Mouse (Mus musculus) stomach, postnatal 0 days (tissue): Measurements from ENCODE around the gene Paxx. TPM values are rescaled to one million over a fixed set of nuclear protein-coding genes. Genes with fewer than 3 reads are reported as not detected.

Source experiments
- ATAC-seq: fragments of 200-750 bp; cut with Nextera tagmentation; 2 replicates; pipeline ENCODE4 v1.8.0; 2017; ENCODE audit not compliant: low FRiP score, low TSS enrichment
- DNase-seq: peaks from one replicate; pipeline ENCODE4 v3.0.0-alpha.2; 2016; ENCODE audit warnings: low spot score
- H3K27ac ChIP-seq: fragments of 300-500 bp; sonication (generic); replicated peaks from 2 replicates; pipeline ENCODE4 v1.5.1; 2014; ENCODE audit warnings: mild to moderate bottlenecking, control low read depth
- H3K27me3 ChIP-seq: fragments of 300-500 bp; sonication (generic); 2 replicates; pipeline ENCODE4 v1.6.1; 2014; ENCODE audit warnings: low read length; ENCODE audit not compliant: control insufficient read depth, insufficient read depth
- H3K36me3 ChIP-seq: fragments of 300-500 bp; sonication (generic); 2 replicates; pipeline ENCODE4 v1.6.1; 2014; ENCODE audit warnings: low read length, mixed read lengths; ENCODE audit not compliant: control insufficient read depth, insufficient read depth
- H3K4me1 ChIP-seq: fragments of 300-500 bp; sonication (generic); replicated peaks from 2 replicates; pipeline ENCODE4 v1.6.1; 2014; ENCODE audit warnings: antibody characterized with exemption; ENCODE audit not compliant: control insufficient read depth, insufficient read depth
- H3K4me2 ChIP-seq: fragments of 300-500 bp; sonication (generic); replicated peaks from 2 replicates; pipeline ENCODE4 v1.6.1; 2014; ENCODE audit warnings: low read depth, mild to moderate bottlenecking, control low read depth, moderate library complexity
- H3K4me3 ChIP-seq: fragments of 300-500 bp; sonication (generic); 2 replicates; pipeline ENCODE4 v1.5.1; 2014; ENCODE audit warnings: low read depth, low read length, control low read depth
- H3K9ac ChIP-seq: fragments of 300-500 bp; sonication (generic); 2 replicates; pipeline ENCODE4 v1.6.1; 2014; ENCODE audit warnings: mild to moderate bottlenecking, low read length, control low read depth, mixed read lengths
- H3K9me3 ChIP-seq: fragments of 300-500 bp; sonication (generic); 2 replicates; pipeline ENCODE4 v1.6.1; 2016; ENCODE audit warnings: low read length; ENCODE audit not compliant: control insufficient read depth
- CTCF ChIP-seq: IDR thresholded peaks from 2 replicates; pipeline ENCODE4 v1.5.1; 2016; ENCODE audit warnings: antibody characterized with exemption, low read depth, mild to moderate bottlenecking, moderate library complexity
- EP300 ChIP-seq: optimal IDR thresholded peaks from 2 replicates; pipeline ENCODE3; 2016; ENCODE audit warnings: antibody characterized with exemption
- WGBS: fragments of 180-500 bp; shearing (Covaris S2); extraction: QIAGEN DNeasy Blood & Tissue Kit; methylation state at CpG from one replicate; pipeline ENCODE4 v1.1.7; 2014; 5-methylcytosine and 5-hydroxymethylcytosine counted together
- polyA plus RNA-seq: library from polyadenylated mRNA; unstranded; fragments of >200 nt; fragmentation: Nextera tagmentation; extraction: Ambion mirVana; gene quantifications from 2 replicates; pipeline ENCODE4 v1.2.1, GENCODE M21; 2015

The Paxx gene
- polyA plus RNA-seq, 1 experiment from 2014 or later: 51.7 TPM

- H3K4me1 ChIP-seq: no peaks in the 10 kb centered on the region
- H3K9me3 ChIP-seq: no peaks in the 10 kb centered on the region
- DNase-seq (peak; percentile 44), ATAC-seq (peak; percentile 22; the same call in 1 of the 2 replicates)
- no peak overlapping the region for H3K9ac ChIP-seq
- no peak overlapping the region for H3K4me3 ChIP-seq
- TF ChIP-seq EP300 (no peak), CTCF (no peak)
- no peak overlapping the region for H3K4me2 ChIP-seq
- 55% methylated on average over 6 of the region's 6 CpGs for WGBS
- no peaks in the 10 kb centered on the region for H3K27me3 ChIP-seq
- H3K27ac ChIP-seq: peak overlapping the region; percentile 65
- no peaks in the 10 kb centered on the region for H3K36me3 ChIP-seq
Observed at GRCm38 (mm10) chr2:25487965-25488670, 27.2 kb upstream of the Paxx start.

GRCm38 (mm10) chr2:25484901-25485647 is 24.2 kb upstream of the Paxx start:
- Histone ChIP-seq H3K4me1 (no peaks in the 10 kb centered on the region), H3K4me2 (no peak overlapping the region), H3K4me3 (no peak overlapping the region), H3K9ac (no peak overlapping the region), H3K27me3 (no peaks in the 10 kb centered on the region), H3K9me3 (no peaks in the 10 kb centered on the region), H3K36me3 (no peaks in the 10 kb centered on the region), H3K27ac (peak overlapping the region; percentile 53)
- TF ChIP-seq CTCF (no peak), EP300 (no peak)
- DNase-seq (peak; percentile 76), ATAC-seq (peak; percentile 58)
- 52% methylated on average over 11 of the region's 11 CpGs for WGBS

GRCm38 (mm10) chr2:25482969-25483368 is 22.1 kb upstream of the Paxx start:
- Histone ChIP-seq H3K9ac (no peak overlapping the region), H3K4me2 (no peak overlapping the region), H3K4me3 (no peak overlapping the region), H3K9me3 (no peaks in the 10 kb centered on the region), H3K27me3 (no peaks in the 10 kb centered on the region), H3K36me3 (no peaks in the 10 kb centered on the region), H3K27ac (no peak overlapping the region), H3K4me1 (peaks cover 2% of the 10 kb centered on the region; the same call in 1 of the 2 replicates)
- no peak for ATAC-seq
- 18% methylated on average over 7 of the region's 7 CpGs for WGBS
- peak; percentile 76 for TF ChIP-seq CTCF
- no peak for TF ChIP-seq EP300
- peak; percentile 79 for DNase-seq

GRCm38 (mm10) chr2:25480541-25480940 is 19.6 kb upstream of the Paxx start:
- 83% methylated on average over 1 of the region's 1 CpGs for WGBS
- TF ChIP-seq EP300: no peak
- no peak for TF ChIP-seq CTCF

GRCm38 (mm10) chr2:25479551-25480311 is 18.8 kb upstream of the Paxx start:
- Histone ChIP-seq H3K4me2 (0 out of 2 replicates have a peak overlapping the region, but pooled peaks have one; percentile 11), H3K36me3 (no peaks in the 10 kb centered on the region)

More at GRCm38 (mm10) chr2:25480541-25480940, 19.6 kb upstream of the Paxx start:
- no peak overlapping the region for H3K4me2 ChIP-seq
- no peaks in the 10 kb centered on the region for H3K9me3 ChIP-seq
- no peak overlapping the region for H3K4me3 ChIP-seq
- H3K27ac ChIP-seq: peak overlapping the region; percentile 84
- H3K36me3 ChIP-seq: no peaks in the 10 kb centered on the region
- peaks cover 2% of the 10 kb centered on the region; the same call in 1 of the 2 replicates for H3K4me1 ChIP-seq
- H3K9ac ChIP-seq: no peak overlapping the region
- DNase-seq (no peak), ATAC-seq (no peak)
- H3K27me3 ChIP-seq: no peaks in the 10 kb centered on the region

More at GRCm38 (mm10) chr2:25479551-25480311, 18.8 kb upstream of the Paxx start:
- Histone ChIP-seq H3K9ac (no peak overlapping the region), H3K4me3 (no peak overlapping the region), H3K9me3 (no peaks in the 10 kb centered on the region), H3K27me3 (no peaks in the 10 kb centered on the region), H3K4me1 (peaks cover 2% of the 10 kb centered on the region; the same call in 1 of the 2 replicates), H3K27ac (peak overlapping the region; percentile 84)
- ATAC-seq: peak; percentile 47
- WGBS: 37% methylated on average over 10 of the region's 10 CpGs
- TF ChIP-seq EP300 (no peak), CTCF (no peak)
- peak; percentile 62 for DNase-seq
